Mouse (Mus musculus) urinary bladder, adult 2 months (tissue): Measurements from ENCODE around the gene Gpr155. TPM values are rescaled to one million over a fixed set of nuclear protein-coding genes. Genes with fewer than 3 reads are reported as not detected.

Source experiments
- DNase-seq: peaks from one replicate; pipeline ENCODE4 v3.0.0; 2022; ENCODE audit warnings: low spot score
- polyA plus RNA-seq: library from polyadenylated mRNA; depleted of rRNA; stranded (reverse); fragments of >200 nt; gene quantifications from 2 replicates; pipeline ENCODE4 v1.2.3, GENCODE M21; 2012

Gpr155 gene
- polyA plus RNA-seq, 1 experiment: 3.9 TPM

DNA sequence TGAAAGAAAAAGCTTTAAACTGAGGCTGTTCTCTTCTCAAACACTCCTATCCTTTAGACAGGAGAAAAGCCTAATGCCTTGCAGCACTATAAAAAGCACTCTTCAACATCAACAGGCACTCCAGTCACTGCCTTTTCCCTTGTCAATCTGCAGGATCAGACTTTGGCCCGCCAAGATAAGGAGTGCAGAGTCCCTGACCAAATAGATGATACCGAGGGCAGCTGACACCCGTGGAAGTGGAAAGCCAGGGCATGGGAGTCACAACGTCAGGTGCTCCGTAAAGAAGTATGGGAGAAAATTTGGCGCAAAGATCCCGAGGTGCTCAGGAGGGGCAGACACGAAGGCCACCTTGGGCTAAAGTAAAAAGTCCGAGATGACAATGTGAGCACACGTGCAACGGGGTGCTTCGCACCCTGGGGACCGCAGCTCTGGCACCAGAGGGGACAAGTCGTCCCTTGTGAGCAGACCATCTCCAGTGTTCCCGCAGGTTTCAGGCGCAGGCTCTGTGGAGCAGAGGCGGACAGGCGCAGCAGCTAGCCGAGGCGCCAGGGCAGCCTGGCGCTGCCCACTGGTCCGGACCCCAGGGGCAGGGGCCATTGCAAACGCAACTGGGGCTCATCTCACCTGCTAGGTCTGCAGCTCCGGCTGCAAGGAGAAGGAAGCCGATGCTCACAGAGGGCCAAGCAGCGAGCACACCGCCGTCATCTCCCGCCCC lies 574 bp downstream of the Gpr155 start:
- no peak for DNase-seq

GRCm38 (mm10) chr2:73385172-73385571 lies 1.2 kb downstream of the Gpr155 start:
- no peak for DNase-seq

DNA sequence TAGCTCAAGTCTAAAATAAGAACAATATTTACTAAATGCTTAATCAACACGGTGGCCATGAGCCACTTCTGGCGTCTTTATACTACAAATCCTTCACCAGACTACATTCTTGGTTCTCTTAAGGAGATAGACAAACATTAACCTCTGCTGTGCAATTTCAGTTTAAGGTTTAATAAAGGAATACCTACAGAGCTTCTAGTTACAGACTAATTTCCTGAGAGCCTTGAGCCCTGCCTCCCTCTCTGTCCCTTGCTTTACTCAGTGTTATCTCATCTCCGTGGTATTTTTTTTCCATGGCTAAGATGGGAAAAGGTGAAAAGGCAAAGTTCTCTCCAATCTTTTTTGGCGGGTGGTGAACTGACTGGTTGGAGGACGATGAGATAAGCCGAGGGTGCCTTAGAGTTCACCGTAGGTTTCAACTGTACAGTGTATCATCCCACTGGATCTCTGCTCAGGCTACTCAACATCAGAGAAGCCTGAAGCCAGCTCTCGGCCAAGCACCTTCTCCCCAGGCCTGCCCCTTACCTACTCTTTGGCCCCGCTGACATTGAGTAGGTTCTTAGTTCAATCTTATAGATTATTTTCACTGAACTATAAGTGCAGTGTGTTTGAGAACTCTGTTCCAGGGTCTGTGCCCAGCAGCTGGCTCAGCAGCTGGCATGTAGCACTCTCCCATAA lies 5.9 kb downstream of the Gpr155 start:
- DNase-seq: no peak

GRCm38 (mm10) chr2:73379656-73380055 lies 6.7 kb downstream of the Gpr155 start:
- DNase-seq: no peak

DNA sequence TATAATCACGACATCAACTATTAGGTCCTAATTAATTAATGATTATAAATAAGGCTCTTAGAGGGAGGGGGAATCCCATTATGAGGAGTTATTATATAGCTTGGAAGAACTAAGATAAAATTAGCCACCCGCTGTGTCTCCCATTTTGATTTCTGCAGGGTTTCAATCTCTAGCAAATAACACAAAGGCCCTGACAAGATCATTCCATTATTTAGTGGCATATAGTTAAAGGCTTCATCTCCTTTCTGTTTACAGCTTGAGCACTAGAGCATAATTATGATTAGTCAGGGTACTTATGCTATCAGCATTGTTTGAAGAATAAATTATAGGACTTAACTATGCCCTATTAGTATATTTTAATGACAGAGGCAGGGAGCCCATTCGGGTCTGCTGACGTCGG lies 8.0 kb downstream of the Gpr155 start:
- no peak for DNase-seq

- DNase-seq: no peak
Observed at GRCm38 (mm10) chr2:73371530-73372335, 14.6 kb downstream of the Gpr155 start.

GRCm38 (mm10) chr2:73363448-73363847 lies 22.9 kb downstream of the Gpr155 start:
- DNase-seq: no peak

GRCm38 (mm10) chr2:73360536-73360935 lies 25.8 kb downstream of the Gpr155 start:
- DNase-seq: no peak

GRCm38 (mm10) chr2:73359941-73360340 lies 26.4 kb downstream of the Gpr155 start:
- DNase-seq: no peak

- no peak for DNase-seq
Observed at GRCm38 (mm10) chr2:73357004-73357403, 29.4 kb downstream of the Gpr155 start.

- no peak for DNase-seq
Observed at GRCm38 (mm10) chr2:73351927-73352374, 34.4 kb downstream of the Gpr155 start.

- no peak for DNase-seq
Observed at GRCm38 (mm10) chr2:73351496-73351895, 34.9 kb downstream of the Gpr155 start.

- DNase-seq: no peak
Observed at GRCm38 (mm10) chr2:73348221-73348620, 38.2 kb downstream of the Gpr155 start.

GRCm38 (mm10) chr2:73347766-73348165 lies 38.6 kb downstream of the Gpr155 start:
- DNase-seq: no peak

- DNase-seq: no peak
Observed at GRCm38 (mm10) chr2:73347136-73347535, 39.2 kb downstream of the Gpr155 start.

DNA sequence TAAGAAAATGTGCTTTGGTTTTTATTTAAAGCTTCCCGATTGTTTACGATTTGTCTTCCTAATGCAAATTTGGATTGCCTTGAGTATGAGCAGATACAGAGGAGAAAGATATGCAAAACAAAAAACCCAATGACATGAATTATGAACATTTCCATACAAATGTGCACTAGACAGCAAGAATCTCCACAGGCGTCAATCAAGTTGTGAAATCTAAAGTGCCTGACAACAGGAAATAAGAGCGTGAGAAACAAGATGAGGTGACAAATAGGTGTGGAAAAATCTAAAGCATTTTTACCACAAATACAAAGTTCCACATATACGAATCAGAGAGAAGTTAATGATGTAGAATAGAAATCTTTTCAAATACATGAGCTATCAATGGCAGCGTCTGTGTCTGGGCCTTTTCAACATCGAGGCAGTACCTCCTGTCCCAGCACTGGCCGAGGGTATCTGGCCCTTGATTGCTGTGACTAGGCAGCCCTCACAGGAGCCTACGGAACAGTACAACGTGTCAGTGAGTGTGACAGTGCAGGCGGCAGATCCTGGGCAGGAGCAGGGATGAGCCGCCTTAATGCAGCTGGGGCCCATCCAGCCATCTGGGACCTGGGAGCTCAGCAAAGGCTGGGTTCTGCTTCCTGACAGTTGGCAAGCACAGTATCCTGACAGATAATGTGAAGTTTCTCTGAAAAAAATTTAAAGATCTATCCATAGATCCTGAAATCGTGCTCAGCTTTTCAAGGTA lies 39.9 kb downstream of the Gpr155 start:
- no peak for DNase-seq

DNA sequence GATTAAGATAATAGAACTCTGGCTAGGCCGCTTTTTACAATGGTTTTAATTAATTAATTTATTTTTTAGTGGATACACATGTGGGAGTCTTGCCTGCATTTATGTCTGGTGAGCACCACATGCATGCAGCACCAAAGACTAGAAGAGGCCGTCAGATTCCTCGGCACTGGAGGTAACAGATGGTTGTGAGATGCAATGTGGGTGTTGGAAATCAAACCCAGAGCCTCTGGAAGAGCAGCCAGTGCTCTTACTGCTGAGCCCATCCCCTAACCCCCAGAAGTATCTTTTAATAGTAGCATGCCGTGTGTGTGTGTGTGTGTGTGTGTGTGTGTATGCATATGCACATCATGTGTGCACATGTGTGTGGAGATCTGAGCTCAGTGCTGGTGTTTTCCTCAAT lies 41.2 kb downstream of the Gpr155 start:
- DNase-seq: no peak

GRCm38 (mm10) chr2:73343701-73344100 lies 42.7 kb downstream of the Gpr155 start:
- no peak for DNase-seq

DNA sequence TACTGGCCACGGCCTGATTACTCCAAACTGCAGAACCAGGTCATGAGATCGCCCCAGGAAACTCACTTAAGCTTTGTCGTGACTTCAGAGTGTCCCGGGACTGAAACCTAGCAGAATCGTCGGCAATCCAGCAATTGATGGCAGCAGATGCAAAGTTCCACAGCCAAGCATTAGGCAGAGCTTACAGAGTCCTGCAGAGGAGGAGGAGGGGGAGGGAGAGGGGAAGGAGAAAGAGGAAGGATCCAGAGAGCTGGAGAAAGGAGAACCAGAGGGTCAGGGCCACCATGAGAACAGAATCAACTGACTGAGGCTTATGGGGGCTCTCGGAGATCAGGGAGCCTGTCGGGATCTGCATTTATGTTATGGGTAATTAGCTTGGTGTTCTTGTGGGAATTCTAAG lies 48.0 kb downstream of the Gpr155 start:
- DNase-seq: no peak

DNA sequence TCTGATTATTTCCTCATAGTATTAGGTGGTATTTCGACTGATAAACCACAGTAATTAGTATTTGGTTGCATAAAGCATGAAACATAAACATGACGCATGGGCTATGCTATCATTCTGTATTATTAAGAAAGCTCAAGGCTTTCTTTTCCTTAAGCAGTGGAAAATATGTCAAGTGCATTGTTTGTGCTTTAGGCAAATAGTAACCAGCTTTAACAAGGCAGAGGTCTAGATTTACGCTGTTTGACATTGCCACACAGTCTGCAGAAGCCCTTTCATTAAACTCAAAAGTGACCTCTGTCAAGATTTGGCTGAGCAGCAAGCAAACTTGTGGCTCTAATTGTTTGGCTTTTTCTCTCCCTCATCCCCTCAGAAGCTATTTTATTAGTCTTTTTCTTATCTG lies 50.4 kb downstream of the Gpr155 start:
- DNase-seq: no peak

DNA sequence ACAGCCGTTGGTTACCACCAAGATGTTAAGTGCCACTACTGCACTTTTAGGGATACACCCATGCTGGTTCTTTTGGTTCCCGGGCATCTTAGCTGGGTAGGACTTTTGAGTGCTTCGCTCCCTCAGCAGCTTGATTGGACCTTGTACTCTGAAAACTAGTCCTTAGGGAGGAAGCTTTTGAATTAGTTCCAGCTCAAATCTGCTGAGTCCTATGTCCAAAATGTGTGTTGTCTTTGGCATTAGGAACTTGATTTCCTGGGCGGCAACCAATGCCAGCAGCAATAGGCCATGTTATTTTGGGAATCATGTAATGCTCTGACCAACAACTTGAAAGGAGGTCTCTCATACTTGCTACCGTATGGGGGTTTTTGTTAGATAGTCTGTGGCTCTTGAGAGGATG lies 60.5 kb downstream of the Gpr155 start:
- no peak for DNase-seq

DNA sequence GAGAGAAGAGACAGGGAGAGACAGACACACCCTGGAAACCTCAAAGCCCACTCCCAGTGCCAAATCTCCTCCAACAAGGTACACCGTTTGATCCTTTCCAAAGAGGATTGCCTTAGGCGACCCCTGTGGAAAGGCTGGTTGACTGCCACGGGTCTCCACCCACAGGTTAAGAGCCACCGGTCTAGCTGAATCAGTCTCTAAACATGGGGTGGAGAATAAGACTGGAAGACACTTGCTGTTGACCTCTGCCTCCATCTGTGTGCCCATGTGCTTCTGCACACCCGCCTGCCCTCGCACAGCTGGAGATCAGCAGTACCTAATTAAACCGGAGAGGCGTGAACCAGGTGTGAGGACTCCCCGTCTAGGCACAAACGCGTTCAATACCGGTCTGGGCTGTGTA lies 63.4 kb downstream of the Gpr155 start:
- DNase-seq: no peak
